ENCODE assay signal across 7 mouse cellular contexts in the genomic region with DNA sequence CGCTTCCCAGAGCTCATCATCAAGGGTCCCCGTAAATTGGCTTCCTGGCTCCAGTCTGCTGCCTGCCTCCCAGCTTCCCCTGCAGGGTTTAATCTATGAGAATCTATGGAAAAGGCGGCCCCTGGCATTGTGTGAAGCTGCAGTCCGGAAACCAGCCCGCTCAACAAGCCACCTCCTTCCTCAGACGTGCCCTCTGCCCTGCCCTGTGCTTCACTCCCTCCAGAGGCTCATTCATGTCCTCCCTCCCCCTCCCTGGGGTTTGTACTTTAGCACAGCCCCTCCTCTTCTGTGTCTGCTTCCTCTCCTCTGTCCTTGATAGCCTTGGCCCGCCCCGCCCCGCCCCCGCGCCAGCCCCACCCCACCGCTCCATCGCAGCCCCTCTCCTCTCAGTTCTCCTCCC. TPM values are rescaled to one million over a fixed set of nuclear protein-coding genes. Genes with fewer than 3 reads are reported as not detected.
DNase-seq lines count a peak whose midpoint lies in the region; ATAC-seq and TF ChIP-seq lines count a peak whose summit lies in the region.

No protein-coding gene starts in this region.

- no peak for TF ChIP-seq POLR2A in testis, adult 2 months (IDR thresholded peaks at IDR 0.05; ENCODE audit: control insufficient read depth, low read depth, low read length)

- no peaks in the 10 kb centered on the region for H3K36me3 ChIP-seq in embryonic facial prominence, embryonic 12.5 days
- no peaks in the 10 kb centered on the region for H3K36me3 ChIP-seq in limb, embryonic 11.5 days (ENCODE audit: control insufficient read depth, insufficient read depth, low read length)
- no peaks in the 10 kb centered on the region for H3K36me3 ChIP-seq in midbrain, embryonic 10.5 days
- no peaks in the 10 kb centered on the region for H3K36me3 ChIP-seq in testis, adult 2 months (ENCODE audit: control insufficient read depth, insufficient read depth, low read length)

- 2% methylated on average over 13 of the region's 13 CpGs for WGBS in embryonic facial prominence, embryonic 12.5 days
- 1% methylated on average over 11 of the region's 13 CpGs for WGBS in limb, embryonic 11.5 days
- 4% methylated on average over 10 of the region's 13 CpGs for WGBS in midbrain, embryonic 10.5 days

- H3K9me3 ChIP-seq in embryonic facial prominence, embryonic 12.5 days: no peaks in the 10 kb centered on the region
- no peaks in the 10 kb centered on the region for H3K9me3 ChIP-seq in limb, embryonic 11.5 days (ENCODE audit: control insufficient read depth, low read length)
- H3K9me3 ChIP-seq in midbrain, embryonic 10.5 days (replicated peaks): no peaks in the 10 kb centered on the region

- no peaks in the 10 kb centered on the region for H3K27me3 ChIP-seq in embryonic facial prominence, embryonic 12.5 days
- no peaks in the 10 kb centered on the region for H3K27me3 ChIP-seq in limb, embryonic 11.5 days (ENCODE audit: control insufficient read depth, insufficient read depth, low read length)
- H3K27me3 ChIP-seq in midbrain, embryonic 10.5 days (ENCODE audit: low read depth, poor library complexity, severe bottlenecking): peaks cover 36% of the 10 kb centered on the region
- H3K27me3 ChIP-seq in testis, adult 2 months (ENCODE audit: control insufficient read depth, insufficient read depth, low read length): no peaks in the 10 kb centered on the region

- ATAC-seq in activated CD4-positive, CD25-positive, alpha-beta regulatory T cell, adult 4 months: peak; percentile 98
- ATAC-seq in embryonic facial prominence, embryonic 12.5 days (ENCODE audit: insufficient number of reproducible peaks, insufficient read depth, low FRiP score, low TSS enrichment): peak; percentile 81
- peak; percentile 90 to 91 for ATAC-seq in hematopoietic stem cell, adult 5-6 weeks (replicated peaks in 1 of 2; ENCODE audit: insufficient read depth in 1 of 2, low FRiP score in 2 of 2, low TSS enrichment in 1 of 2, low read depth in 1 of 2, poor library complexity in 2 of 2, severe bottlenecking in 2 of 2)
- peak; percentile 82 for ATAC-seq in limb, embryonic 11.5 days (ENCODE audit: insufficient number of reproducible peaks, low FRiP score, low TSS enrichment, low read depth)

- DNase-seq in limb, embryonic 11.5 days (ENCODE audit: low spot score): peak; percentile 75
- DNase-seq in midbrain, embryonic 10.5 days (ENCODE audit: low spot score): peak; percentile 86
- no peak for DNase-seq in left cerebral cortex, adult 2 months (ENCODE audit: extremely low spot score in 1 of 2, low spot score in 2 of 2)

- intact Hi-C loops in left cerebral cortex, adult 2 months (cut with DNase I): no loop called here

- H3K4me2 ChIP-seq in embryonic facial prominence, embryonic 12.5 days (replicated peaks): peak overlapping the region; percentile 38
- peak overlapping the region; percentile 42 for H3K4me2 ChIP-seq in limb, embryonic 11.5 days (ENCODE audit: low read depth, severe bottlenecking)

- TF ChIP-seq CTCF in testis, adult 2 months (IDR thresholded peaks at IDR 0.05; ENCODE audit: control insufficient read depth, insufficient read depth, insufficient replicate concordance, low read depth, low read length): no peak
- TF ChIP-seq CTCF in left cerebral cortex, adult 2 months (IDR thresholded peaks at IDR 0.05): no peak

- H3K9ac ChIP-seq in embryonic facial prominence, embryonic 12.5 days: peak overlapping the region; percentile 17; the same call in 1 of the 2 replicates
- peak overlapping the region; percentile 24; the same call in 1 of the 2 replicates for H3K9ac ChIP-seq in limb, embryonic 11.5 days (ENCODE audit: low read length)

- H3K4me1 ChIP-seq in embryonic facial prominence, embryonic 12.5 days: peaks cover 25% of the 10 kb centered on the region
- H3K4me1 ChIP-seq in limb, embryonic 11.5 days (ENCODE audit: control insufficient read depth, insufficient read depth, low read length): peaks cover 4% of the 10 kb centered on the region; the same call in 1 of the 2 replicates
- H3K4me1 ChIP-seq in midbrain, embryonic 10.5 days: peaks cover 60% of the 10 kb centered on the region
- peaks cover 2% of the 10 kb centered on the region for H3K4me1 ChIP-seq in testis, adult 2 months (ENCODE audit: control insufficient read depth, insufficient read depth, low read length)

- peak overlapping the region; percentile 67 for H3K27ac ChIP-seq in embryonic facial prominence, embryonic 12.5 days
- 0 out of 2 replicates have a peak overlapping the region, but pooled peaks have one; percentile 64 for H3K27ac ChIP-seq in limb, embryonic 11.5 days (replicated peaks; ENCODE audit: low read depth, low read length)
- H3K27ac ChIP-seq in midbrain, embryonic 10.5 days (replicated peaks): peak overlapping the region; percentile 82
- peak overlapping the region; percentile 12; the same call in 1 of the 2 replicates for H3K27ac ChIP-seq in testis, adult 2 months (ENCODE audit: control insufficient read depth, insufficient read depth, low read depth, low read length)
- no peak overlapping the region for H3K27ac ChIP-seq in left cerebral cortex, adult 2 months

- peak overlapping the region; percentile 19; the same call in 1 of the 2 replicates for H3K4me3 ChIP-seq in embryonic facial prominence, embryonic 12.5 days
- H3K4me3 ChIP-seq in limb, embryonic 11.5 days (ENCODE audit: low read depth, low read length): no peak overlapping the region
- H3K4me3 ChIP-seq in midbrain, embryonic 10.5 days: peak overlapping the region; percentile 42
- H3K4me3 ChIP-seq in testis, adult 2 months (ENCODE audit: control insufficient read depth, low read depth, low read length): no peak overlapping the region
- H3K4me3 ChIP-seq in left cerebral cortex, adult 2 months: no peak overlapping the region

RNA-seq across cellular contexts. Expression of gene Dgkz, which starts 8.8 kb away (rescaled TPM):
- 100 to 1,000 TPM in 1 of 2 experiments, 10 to 100 TPM in 1; 98.3 to 132 TPM for polyA plus RNA-seq in activated CD4-positive, CD25-positive, alpha-beta regulatory T cell, adult 4 months (2017; shearing (Covaris generic))
- 39.1 and 40.8 TPM in 2 replicates for polyA plus RNA-seq in embryonic facial prominence, embryonic 12.5 days (2016; fragmentation: Nextera tagmentation; extraction: Ambion mirVana)
- 78.3 and 145 TPM in 2 replicates for total RNA-seq in hematopoietic stem cell, adult 5-6 weeks (2017)
- polyA plus RNA-seq in limb, embryonic 11.5 days (2014; fragmentation: Nextera tagmentation; extraction: Ambion mirVana): 36.9 and 37.6 TPM in 2 replicates
- polyA plus RNA-seq in midbrain, embryonic 10.5 days (2016; fragmentation: Nextera tagmentation; extraction: Ambion mirVana): 28.3 and 35.0 TPM in 2 replicates
- 14.2 and 14.3 TPM in 2 replicates for polyA plus RNA-seq in testis, adult 2 months (2012; rRNA removed)
- total RNA-seq in left cerebral cortex, adult 2 months (2021): 100 to 1,000 TPM; 553 to 561 TPM

RNA-seq across cellular contexts. Expression of gene Gm9821, which starts 38.9 kb away (rescaled TPM):
- polyA plus RNA-seq in activated CD4-positive, CD25-positive, alpha-beta regulatory T cell, adult 4 months (2017; shearing (Covaris generic)): 1 to 10 TPM; 1.6 to 2.4 TPM
- polyA plus RNA-seq in embryonic facial prominence, embryonic 12.5 days (2016; fragmentation: Nextera tagmentation; extraction: Ambion mirVana): 0.36 and 0.73 TPM in 2 replicates
- 0.25 and 1.0 TPM in 2 replicates for total RNA-seq in hematopoietic stem cell, adult 5-6 weeks (2017)
- polyA plus RNA-seq in limb, embryonic 11.5 days (2014; fragmentation: Nextera tagmentation; extraction: Ambion mirVana): 0.32 and 0.48 TPM in 2 replicates
- polyA plus RNA-seq in midbrain, embryonic 10.5 days (2016; fragmentation: Nextera tagmentation; extraction: Ambion mirVana): 0.12 and 0.19 TPM in 2 replicates
- not detected in 2 replicates for polyA plus RNA-seq in testis, adult 2 months (2012; rRNA removed)
- total RNA-seq in left cerebral cortex, adult 2 months (2021): not detected

RNA-seq across cellular contexts. Expression of gene Creb3l1, which starts 39.9 kb away (rescaled TPM):
- polyA plus RNA-seq in activated CD4-positive, CD25-positive, alpha-beta regulatory T cell, adult 4 months (2017; shearing (Covaris generic)): 1 to 10 TPM in 1 of 2 experiments, under 1 TPM in 1; 0.59 to 1.1 TPM
- 3.3 and 3.6 TPM in 2 replicates for polyA plus RNA-seq in embryonic facial prominence, embryonic 12.5 days (2016; fragmentation: Nextera tagmentation; extraction: Ambion mirVana)
- total RNA-seq in hematopoietic stem cell, adult 5-6 weeks (2017): not detected in 2 replicates
- 0.85 and 1.3 TPM in 2 replicates for polyA plus RNA-seq in limb, embryonic 11.5 days (2014; fragmentation: Nextera tagmentation; extraction: Ambion mirVana)
- polyA plus RNA-seq in midbrain, embryonic 10.5 days (2016; fragmentation: Nextera tagmentation; extraction: Ambion mirVana): 0.96 and 1.6 TPM in 2 replicates
- 2.6 and 3.1 TPM in 2 replicates for polyA plus RNA-seq in testis, adult 2 months (2012; rRNA removed)
- total RNA-seq in left cerebral cortex, adult 2 months (2021): 1 to 10 TPM; 2.3 TPM

RNA-seq across cellular contexts. Expression of gene Mdk, which starts 52.3 kb away (rescaled TPM):
- polyA plus RNA-seq in activated CD4-positive, CD25-positive, alpha-beta regulatory T cell, adult 4 months (2017; shearing (Covaris generic)): 1 to 10 TPM; 1.2 to 2.0 TPM
- 1,900 and 1,964 TPM in 2 replicates for polyA plus RNA-seq in embryonic facial prominence, embryonic 12.5 days (2016; fragmentation: Nextera tagmentation; extraction: Ambion mirVana)
- total RNA-seq in hematopoietic stem cell, adult 5-6 weeks (2017): 2.0 TPM in 1 of 2 replicates, not detected in the other
- polyA plus RNA-seq in limb, embryonic 11.5 days (2014; fragmentation: Nextera tagmentation; extraction: Ambion mirVana): 2,345 and 2,452 TPM in 2 replicates
- 1,290 and 1,659 TPM in 2 replicates for polyA plus RNA-seq in midbrain, embryonic 10.5 days (2016; fragmentation: Nextera tagmentation; extraction: Ambion mirVana)
- 9.6 TPM in 2 replicates for polyA plus RNA-seq in testis, adult 2 months (2012; rRNA removed)
- 10 to 100 TPM; 16.5 to 21.5 TPM for total RNA-seq in left cerebral cortex, adult 2 months (2021)

RNA-seq across cellular contexts. Expression of gene Chrm4, which starts 57.4 kb away (rescaled TPM):
- polyA plus RNA-seq in activated CD4-positive, CD25-positive, alpha-beta regulatory T cell, adult 4 months (2017; shearing (Covaris generic)): 1 to 10 TPM in 1 of 2 experiments, under 1 TPM in 1; 0.54 to 1.2 TPM
- polyA plus RNA-seq in embryonic facial prominence, embryonic 12.5 days (2016; fragmentation: Nextera tagmentation; extraction: Ambion mirVana): 0.65 and 1.2 TPM in 2 replicates
- total RNA-seq in hematopoietic stem cell, adult 5-6 weeks (2017): 0.56 TPM in 1 of 2 replicates, not detected in the other
- 0.53 and 0.68 TPM in 2 replicates for polyA plus RNA-seq in limb, embryonic 11.5 days (2014; fragmentation: Nextera tagmentation; extraction: Ambion mirVana)
- polyA plus RNA-seq in midbrain, embryonic 10.5 days (2016; fragmentation: Nextera tagmentation; extraction: Ambion mirVana): 0.81 and 1.0 TPM in 2 replicates
- 20.3 and 23.6 TPM in 2 replicates for polyA plus RNA-seq in testis, adult 2 months (2012; rRNA removed)
- 10 to 100 TPM; 47.9 to 59.9 TPM for total RNA-seq in left cerebral cortex, adult 2 months (2021)

Comparison
In these comparisons a context has a peak if more than half of its experiments do, and no peak if none do; other contexts are left out.
1. H3K4me3 ChIP-seq: peak in embryonic facial prominence, embryonic 12.5 days (single experiment) and midbrain, embryonic 10.5 days (single experiment); none in limb, embryonic 11.5 days (single experiment), testis, adult 2 months (single experiment) and left cerebral cortex, adult 2 months (single experiment).
2. DNase-seq: peak in limb, embryonic 11.5 days (single experiment) and midbrain, embryonic 10.5 days (single experiment); none in left cerebral cortex, adult 2 months (0 of 2).
3. Peak in every context shown above with its lines, with median percentiles within 50 percentile points of each other: ATAC-seq.